Mouse (Mus musculus): ENCODE measurements at regions not wholly inside any gene's neighbourhood (a gene's known extent, or its start where the extent isn't known, plus 50 kb on each side); places are given as distances from the start of the nearest gene placed in this dataset.

DNA sequence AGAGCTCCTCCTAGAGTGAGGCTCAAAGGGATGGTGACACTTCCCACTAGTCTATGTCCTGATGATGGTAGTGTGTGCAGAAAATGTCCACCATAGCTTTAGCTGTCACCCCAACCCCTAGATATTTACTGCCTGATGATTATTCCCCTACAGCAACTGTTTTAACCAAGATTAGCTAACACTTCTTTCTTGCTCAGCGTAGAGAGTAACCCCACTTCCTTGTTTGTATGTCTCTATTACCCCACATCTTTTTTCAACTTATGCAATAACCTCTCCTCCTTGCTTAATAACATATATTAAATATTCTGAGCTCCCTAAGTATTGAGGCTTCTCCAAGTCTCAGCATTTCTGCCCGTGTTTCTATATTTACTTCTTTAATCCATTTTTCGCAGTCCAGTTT lies 404.2 kb upstream of the Cntn3 start:
- DNase-seq: no peak

DNA sequence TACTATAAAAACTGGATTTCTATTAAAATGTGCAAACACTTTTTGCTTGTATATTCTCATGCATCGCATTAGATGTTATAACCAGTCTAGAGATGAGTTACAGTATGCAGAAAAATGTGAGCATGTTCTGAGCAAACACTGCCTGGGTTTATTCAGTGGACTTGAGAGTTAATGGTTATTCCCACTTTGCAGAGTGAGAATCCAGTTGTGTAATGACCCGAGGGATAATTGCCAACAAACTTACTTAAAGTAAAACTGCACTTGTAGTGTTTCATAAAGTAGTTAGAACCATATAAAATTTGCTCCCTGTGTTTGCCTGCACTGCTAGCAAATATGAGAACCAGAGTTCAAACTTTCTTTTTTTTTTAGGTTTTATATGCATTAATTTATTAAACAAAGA lies 450.4 kb upstream of the Cntn3 start:
- no peak for DNase-seq

DNA sequence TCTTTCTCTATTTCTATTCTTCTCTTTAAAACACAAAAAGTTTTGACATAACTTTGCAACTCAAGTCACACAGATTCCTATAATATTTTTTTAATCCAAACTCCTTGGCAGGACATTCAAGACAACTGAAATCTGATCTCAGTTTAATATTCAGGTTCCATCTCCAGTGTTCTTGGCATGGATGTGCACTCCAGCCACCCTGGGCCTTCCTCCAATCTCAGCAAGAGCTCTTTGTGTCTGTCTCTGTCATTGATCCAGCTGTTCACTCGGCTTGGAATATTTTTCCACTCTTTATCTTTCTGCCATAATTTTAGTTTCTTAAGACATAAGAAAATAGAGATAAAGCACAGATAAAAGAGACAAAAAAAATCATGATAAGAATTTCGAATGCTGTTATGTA lies 451.1 kb upstream of the Cntn3 start:
- peak; percentile 8 for DNase-seq

DNA sequence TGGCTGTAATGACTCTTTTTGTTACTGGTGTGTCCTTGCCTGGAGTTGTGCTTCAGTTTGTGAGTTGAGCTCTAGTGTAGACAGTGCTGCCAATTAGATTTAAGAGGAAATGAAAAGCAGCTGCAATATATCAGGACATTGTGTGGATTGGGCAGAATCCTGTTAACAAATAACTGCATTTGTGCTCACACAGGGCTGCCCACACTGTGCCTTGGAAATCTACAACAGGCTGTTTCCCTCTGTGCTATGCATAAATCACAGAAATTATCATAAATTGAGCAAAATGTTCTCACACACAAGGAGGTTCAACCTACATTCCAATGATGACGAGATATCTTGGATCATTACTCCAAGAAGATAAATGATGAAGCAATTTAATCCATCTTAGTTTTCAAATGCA lies 455.2 kb upstream of the Cntn3 start:
- DNase-seq: no peak

DNA sequence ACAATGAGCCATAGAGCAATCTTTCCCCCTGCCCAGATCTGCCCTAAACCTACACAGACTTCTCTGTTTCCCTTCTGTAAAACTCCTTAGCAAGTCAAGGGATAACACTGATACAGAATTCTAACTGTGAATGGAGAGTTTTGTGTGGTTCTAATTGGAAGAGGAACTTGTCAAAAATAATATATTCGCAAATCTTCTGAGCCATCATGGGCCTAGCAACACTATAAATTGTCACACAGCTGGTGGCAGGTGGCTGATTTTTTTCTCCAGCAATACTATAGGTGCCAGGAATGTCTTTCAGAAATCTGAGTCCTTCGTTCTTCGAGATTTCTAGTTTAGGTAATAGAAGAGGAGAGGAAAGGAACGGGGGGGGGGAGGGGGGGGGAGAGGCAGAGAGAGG lies 460.5 kb upstream of the Cntn3 start:
- no peak for DNase-seq

DNA sequence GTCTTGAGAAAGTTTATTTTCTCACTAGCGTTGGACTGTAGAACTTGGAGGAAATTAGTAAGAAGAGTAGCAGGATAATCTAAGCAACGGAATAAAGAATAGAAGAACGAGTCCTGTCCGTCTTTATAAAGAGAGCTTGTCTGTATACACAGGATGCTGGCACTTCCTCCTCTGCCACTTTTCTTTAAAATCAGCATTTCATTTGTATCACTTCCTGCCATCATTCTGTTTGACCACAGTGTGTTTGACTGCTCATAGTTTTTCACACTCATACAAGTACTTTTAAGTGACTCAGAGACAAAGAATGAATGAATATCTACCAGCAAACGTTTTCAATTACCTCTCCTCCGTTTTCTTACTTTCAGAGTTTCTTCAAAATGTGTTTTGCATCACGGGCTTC lies 461.0 kb upstream of the Cntn3 start:
- DNase-seq: no peak

DNA sequence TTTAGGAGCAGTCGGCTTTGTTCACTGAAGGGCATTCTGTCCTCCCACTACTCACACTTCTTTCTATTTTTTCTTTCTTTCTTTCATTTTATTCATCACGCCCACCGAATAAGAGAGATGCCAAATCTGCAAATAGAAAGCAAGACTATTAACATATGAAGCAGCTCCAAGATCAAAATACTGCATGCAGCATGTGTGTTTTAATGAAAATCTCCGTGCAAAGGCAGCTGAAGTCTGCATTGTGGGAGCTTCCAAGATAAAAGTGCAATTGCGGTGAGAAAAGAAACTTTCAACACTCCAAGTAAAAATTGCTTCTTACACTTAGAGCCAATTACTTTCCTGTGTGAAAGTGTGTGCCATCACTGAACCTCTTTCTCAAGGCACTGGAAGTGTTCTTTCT lies 449.8 kb upstream of the Chl1 start:
- no peak for DNase-seq

DNA sequence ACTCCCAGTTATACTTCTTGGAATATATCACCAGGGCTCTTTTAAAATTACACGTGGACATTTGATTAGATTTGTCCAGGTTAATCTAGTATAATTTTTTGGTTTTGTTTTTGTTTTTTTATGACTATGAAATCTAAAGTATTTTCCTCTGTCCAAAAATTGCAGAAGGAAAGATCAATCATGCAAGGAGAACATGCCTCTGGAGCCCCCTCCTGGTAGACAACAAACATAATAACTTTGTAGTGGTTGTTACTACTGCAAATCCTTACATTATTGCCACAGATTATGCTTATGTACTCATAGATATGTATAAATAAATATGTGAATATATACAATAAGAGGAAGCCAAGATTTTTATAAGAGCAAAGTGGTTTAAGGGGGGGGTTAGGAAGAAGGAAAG lies 404.2 kb upstream of the Chl1 start:
- DNase-seq: no peak

DNA sequence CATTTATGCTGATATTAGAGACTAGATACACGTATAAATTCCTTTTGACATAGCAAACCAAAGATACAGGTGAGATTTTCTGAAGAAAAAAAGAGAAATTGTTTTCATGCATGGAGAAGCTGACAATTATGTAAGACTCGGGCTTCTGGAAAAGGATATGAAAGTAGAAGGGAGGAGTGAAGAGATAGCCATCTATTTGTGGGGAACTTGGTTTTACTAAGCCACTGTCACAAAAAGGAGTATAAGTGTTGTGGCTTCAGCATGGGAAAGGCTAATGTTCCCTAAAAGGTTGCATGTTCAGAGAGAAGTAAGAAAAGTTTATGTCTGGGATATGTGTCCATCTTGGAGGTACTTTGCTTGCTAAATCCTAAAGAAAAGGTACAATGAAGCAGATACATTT lies 390.8 kb upstream of the Chl1 start:
- DNase-seq: no peak

DNA sequence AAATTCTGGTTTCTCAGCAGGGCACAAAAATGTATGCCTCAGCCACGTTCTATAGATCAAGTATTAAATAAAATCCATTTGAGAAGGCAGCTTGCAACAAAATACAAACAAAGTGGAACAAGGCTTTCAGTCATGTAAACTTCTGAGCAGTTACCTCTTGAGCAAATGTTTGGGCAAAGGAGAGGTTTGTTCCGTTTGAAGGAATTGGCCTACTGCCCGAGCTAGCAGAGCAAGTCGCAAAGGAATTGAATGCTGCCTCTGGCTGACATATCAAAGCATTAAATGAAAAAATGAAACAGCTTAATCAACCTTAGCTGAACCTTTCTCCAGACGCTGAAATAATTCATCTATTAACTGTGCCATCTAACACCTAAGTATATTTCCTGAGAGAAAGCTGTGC lies 369.5 kb upstream of the Chl1 start:
- DNase-seq: no peak

DNA sequence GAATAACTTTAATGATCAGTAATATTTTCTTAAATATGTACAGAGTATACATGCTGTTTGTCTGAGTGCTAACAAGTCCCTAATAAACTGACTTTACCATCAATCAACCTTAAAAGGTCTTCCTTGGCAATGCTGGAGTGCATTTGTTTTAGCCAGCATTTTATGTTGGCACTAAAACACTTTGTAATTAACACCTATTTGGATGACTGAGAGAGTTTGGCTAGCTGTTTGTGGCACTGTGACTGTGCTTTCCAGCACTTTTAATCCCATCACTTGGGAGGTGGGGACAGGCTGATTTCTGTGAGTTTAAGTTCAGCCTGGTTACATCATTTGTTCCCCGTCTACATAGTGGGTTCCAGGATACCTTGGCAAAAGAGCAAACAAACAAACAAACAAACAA lies 332.5 kb upstream of the Chl1 start:
- DNase-seq: no peak

DNA sequence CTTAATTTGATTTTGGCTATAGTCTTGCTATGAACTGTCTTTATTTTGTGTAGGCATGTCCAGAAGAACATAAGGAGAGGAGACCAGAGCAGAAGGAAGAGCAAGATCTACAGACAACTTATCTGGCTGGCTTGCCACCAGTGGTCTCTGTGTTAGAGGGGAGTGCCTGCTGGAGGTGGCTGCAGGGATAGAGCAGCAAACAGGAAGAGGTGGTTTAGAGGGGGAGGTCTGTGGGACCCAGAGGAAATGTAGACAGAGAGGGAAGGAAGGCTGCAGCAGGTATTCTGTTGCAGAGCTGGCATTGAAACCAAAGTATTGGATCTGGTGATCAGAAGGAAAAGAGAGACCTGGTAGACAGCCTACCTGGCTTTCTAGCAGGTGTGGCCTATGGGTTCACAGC lies 327.0 kb upstream of the Chl1 start:
- no peak for DNase-seq

DNA sequence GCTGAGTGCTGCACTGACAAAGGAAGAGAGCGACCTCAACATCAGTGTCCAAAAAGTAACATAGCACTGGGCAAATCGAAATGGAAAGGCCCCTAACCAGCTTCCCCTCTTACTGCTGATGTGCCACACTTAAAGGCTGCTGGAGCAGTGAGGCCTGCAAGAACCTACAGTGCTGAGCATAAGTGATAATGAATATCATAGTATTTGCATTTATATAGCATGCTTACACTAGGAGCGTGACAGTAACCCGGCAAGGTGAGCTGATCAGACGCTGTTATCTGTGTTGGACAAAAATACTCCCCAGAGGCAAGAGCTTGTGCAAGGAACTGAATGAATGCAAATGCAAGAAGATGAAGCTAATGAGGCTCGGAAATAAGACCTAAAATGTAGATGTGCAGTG lies 313.5 kb upstream of the Chl1 start:
- no peak for DNase-seq

DNA sequence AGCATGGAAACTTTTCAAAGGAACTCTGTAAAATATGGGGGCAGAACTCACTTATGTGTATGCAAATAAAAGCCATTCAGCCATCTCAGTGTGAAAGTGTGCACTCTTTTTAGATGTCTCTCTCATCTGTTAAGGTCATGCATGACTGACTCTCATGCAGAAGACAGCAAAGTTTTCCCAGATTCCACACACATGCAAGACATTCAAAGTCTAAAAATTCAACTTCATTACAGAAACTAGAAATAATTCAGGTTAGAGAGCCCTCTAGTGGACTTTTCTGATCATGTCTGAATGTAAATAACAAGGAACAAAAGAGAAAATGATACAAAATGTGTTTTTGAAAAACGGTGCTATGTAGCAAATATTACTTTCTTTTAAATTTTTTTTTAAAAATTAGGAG lies 308.8 kb upstream of the Chl1 start:
- no peak for DNase-seq

DNA sequence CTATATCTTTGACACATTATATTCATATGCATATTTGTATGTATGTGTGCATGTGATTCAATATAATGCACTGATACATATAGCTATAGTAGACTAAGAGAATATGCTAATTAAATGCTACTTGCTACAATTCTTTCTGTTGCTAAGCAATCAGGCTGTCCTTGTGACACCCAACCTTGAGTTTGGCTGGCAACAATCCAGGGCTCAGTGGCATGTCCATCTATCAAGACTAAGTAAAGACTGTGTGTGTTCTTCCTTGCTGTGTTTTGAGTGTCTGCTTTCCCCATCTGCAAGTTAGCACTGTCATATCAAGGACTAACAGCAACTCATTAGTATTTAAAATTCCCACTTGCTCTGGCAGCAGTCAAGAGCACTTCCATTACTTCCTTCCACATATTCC lies 301.2 kb upstream of the Chl1 start:
- DNase-seq: no peak

DNA sequence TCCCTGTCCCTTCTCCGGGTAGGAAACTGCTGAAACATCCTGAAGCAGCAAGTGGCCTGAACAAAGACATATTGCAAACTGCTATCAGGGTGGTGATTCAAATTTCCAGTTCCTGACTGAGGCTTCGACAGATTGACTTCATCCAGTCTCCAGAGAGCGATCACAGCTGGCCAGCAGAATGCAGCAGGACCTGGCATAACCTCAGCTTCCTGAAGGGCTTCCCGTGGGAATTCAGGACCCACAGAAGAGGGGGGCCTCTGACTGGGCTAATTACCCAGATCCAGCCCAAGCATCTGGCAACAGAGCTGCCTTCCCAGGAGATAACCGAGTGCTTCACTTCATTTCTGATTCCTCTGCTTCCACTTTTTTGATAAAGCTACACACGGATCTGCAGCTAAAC lies 297.2 kb upstream of the Chl1 start:
- DNase-seq: peak; percentile 7

DNA sequence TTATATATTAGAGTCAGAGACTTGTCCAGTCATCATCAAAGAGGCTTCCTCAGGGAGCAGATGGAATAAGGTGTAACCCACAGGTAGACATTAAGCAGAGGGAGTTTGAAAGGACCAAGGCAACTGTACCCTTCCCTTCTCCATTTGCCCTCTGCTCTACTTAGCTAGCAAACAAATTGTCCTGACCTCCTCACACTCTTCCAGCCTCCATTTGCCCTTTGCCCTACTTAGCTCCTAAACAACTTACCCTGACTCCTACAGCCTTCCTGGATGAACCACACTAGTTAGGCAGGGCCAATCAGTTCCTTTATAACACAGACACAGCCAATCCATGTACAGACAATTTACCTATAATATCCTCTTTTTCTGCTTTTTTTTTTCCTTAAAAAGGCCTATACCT lies 273.5 kb upstream of the Chl1 start:
- DNase-seq: no peak

DNA sequence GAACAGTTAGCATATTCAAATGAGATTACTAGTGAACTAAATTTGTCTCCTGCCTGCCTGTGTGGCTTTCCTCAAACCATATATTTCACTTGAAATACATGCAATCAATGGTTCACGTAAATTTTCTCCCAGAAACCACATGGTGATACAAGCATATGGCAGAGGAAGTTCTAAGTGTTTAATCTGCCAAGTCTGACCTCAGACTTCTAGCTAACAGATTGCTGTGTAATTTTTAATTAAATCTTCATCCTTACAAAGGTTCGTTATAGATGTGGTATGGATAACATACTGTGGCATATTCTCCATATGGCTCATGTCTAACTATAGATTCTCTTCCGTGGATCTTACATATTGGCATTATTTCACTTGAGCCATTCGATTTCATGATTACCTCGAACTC lies 241.4 kb upstream of the Chl1 start:
- DNase-seq: no peak

DNA sequence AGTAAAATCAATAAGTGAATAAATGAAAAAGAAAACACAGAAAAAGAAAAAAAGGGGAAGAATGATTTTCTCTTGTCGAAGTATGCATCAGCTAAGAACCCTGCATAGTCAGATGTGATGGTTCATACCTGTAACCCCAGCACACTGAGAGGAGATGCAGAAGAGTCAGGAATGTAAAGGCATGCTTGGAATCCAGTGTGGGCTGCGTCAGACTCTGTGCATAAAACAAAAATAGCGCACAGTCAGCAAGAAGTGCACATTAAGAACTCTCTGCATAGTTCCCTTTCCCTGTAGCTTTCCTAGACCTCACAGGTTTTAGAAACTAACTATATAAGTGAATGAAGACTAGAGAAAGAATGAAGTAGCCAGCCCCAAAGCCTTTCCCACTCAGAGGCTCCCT lies 238.2 kb upstream of the Chl1 start:
- DNase-seq: no peak

DNA sequence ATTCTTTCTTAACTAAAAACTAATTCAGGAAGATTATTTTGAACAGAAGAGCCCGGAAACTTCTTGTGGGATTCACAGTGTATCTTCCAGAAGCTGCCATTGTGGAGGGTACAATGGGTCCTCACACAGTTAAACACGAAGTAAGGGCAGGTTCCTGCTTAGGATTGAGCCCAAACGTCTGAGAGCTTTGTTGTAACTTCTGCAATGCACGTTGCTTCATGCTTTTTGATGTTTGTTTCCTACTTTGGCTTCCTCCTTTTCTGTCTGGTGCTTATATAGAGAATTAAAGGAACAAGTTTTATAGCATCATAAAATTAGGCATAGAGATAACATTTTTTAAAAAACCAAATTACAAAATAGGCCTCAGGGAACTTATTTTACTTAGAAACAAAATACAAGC lies 235.3 kb upstream of the Chl1 start:
- no peak for DNase-seq

DNA sequence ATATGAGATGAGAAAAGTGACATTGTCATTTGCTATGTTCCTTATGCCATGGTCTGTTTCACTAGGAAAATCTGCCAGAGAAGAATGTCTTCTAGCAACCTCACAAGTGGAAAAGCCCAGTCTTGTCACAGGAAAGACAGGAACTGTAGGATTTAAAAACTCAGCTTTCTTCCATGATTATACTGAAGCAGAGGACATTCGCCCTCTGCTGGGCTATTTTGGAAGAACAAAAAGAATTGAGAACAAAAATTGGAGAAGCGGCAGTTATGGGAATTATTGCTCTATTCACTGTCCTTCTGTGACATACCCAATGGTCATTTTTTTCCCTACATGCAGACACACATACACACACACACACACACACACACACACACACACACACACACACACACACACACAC lies 234.9 kb upstream of the Chl1 start:
- no peak for DNase-seq

DNA sequence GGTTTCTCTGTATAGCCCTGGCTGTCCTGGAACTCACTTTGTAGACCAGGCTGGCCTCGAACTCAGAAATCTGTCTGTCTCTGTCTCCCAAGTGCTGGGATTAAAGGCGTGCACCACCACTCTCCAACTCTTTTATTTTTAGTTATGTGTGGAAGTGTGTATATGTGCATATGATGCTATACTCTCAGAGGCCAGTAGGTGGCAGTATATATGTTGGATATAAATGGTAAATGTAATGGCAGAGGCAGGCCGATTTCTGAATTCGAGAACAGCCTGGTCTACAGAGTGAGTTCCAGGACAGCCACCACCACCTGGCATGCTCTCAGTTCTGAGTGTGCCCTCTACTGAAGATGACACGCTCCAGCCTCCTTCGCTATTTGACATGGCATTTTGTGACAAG lies 214.4 kb upstream of the Chl1 start:
- no peak for DNase-seq

DNA sequence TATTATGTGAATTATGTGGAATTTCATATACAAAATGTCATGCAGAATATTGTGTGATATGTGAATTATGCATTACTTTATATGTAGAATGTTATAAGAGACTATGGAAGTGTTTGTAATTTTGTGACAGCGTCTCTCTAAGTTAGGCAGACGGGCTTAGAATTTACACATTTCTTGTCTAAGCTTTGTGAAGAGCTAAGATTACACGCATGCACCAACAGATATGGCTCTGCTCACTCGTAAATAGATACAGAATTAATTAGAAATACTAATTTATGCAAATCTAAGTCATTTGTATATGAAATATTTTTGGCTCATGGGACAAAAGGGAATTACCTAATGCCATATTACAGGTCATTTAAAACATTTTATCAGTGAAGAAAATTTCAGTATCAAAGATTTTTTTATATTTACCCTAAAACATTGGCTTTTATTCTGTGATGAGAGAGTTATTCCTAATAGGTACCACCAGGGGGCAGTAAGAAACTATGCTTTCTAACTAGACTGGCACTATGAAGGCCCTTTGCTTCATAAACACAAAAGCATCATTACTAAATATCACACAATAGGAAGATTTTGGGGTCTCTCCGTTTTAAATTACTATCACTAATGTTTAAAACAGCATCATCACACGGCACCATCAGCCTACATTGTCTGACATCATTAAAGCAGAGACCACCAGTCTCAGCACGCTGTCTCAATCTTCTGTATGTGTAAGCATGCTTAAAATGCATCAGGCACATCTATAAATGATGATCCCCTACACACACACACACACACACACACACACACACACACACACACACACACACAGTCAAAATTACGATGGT lies 203.8 kb upstream of the Chl1 start:
- no peak for DNase-seq

DNA sequence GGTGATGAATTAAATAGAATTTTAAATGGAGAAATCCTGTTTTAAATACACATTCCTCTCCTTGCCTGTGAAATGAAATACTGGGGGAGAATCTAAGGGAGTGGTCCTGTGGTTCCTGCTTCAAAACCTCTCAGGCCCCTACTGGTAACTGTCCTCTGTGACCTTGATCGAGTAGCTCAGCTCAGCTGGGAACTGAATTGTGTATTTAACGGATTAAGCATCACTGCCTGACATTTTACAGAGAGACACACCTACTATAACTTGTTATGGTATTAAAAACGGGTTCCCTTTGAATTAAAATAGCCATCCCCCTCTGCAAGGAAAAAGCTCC lies 203.2 kb upstream of the Chl1 start:
- no peak for DNase-seq

DNA sequence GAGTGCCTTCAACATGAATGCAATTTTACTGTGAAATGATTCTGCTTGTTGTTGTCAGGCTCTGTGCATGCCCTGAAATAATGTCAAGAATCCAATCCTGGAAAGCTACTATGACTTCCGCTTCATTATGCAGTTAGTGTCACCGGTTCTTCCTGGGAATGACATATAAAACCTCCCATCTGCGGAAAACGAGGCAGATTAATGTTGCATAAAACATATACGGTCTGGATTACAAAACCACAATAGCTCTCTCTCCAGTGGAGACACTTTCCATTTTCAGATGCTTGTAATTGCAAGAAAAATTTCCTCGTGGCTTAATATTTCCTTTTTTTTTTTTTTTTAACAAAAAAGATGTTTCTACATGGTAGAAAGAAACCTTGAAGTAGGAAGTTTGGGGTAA lies 198.2 kb upstream of the Chl1 start:
- no peak for DNase-seq

All from gastrocnemius, postnatal 10 days (tissue).